In the genomic region with DNA sequence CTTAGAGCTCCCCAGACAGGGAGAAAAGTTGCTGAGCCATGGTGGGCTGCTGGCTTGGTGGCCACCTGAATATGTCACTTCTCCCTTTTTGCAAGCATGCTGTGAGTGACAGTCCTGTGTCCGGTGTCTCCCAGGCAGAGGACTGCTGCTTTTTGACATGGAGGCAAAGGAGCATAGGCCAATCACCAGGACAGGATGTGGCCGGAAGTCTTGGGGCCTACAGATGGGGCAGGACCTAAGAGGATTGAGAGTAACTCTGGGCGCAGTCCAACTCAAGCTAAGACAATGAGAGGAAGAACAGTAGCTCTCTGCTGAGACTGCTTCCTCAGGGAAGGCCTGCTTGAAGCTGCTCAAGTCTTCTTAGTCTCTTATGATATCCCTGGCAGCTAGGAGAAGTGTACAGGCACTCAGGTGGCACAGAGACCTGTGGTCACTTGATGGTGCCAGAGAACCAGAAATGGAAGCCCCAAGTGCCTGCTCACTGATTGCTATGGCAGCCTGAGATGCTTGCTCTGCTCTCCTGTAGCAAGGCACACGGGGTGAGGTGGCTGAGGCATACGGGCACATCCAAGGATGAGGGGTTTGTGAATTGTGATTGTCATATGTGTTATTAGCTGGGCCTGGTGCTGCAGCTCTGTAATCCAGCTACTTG, we compare ENCODE assay signal across 12 mouse cellular contexts. TPM values are rescaled to one million over a fixed set of nuclear protein-coding genes. Genes with fewer than 3 reads are reported as not detected.
DNase-seq lines count a peak whose midpoint lies in the region; ATAC-seq and TF ChIP-seq lines count a peak whose summit lies in the region.
"Had no signal": no experiment of that assay in that cellular context is flagged by ENCODE, and none has a peak within 500 bp of the region (broad histone marks: within the 10 kb centered on the region; RNA-seq: fewer than 3 reads in every experiment).

No protein-coding gene starts in this region.

- no peak for TF ChIP-seq CTCF in kidney, adult 2 months (conservative IDR thresholded peaks at IDR 0.05; ENCODE audit: insufficient read depth, insufficient read length, low read depth, low read length)

- 70% methylated on average over 5 of the region's 5 CpGs for WGBS in kidney, adult 2 months

- H3K4me3 ChIP-seq in kidney, adult 2 months (ENCODE audit: insufficient read depth, low read depth, low read length), result no peak overlapping the region
- H3K4me3 ChIP-seq: erythroblast, embryonic 14.5 days; hindbrain, embryonic 12.5 days; limb, embryonic 10.5 days; midbrain, embryonic 12.5 days had no signal

- peak; percentile 57 to 72; a peak in 3 of 4 replicates for ATAC-seq in hematopoietic stem cell, adult 5-6 weeks (replicated peaks in 1 of 2; ENCODE audit: insufficient read depth in 1 of 2, low FRiP score in 2 of 2, low TSS enrichment in 1 of 2, low read depth in 1 of 2, poor library complexity in 2 of 2, severe bottlenecking in 2 of 2)
- no peak for ATAC-seq in inflammation-experienced regulatory T-cells, adult 6 months

- no peaks in the 10 kb centered on the region; the same call in 1 of the 2 replicates for H3K36me3 ChIP-seq in kidney, adult 2 months (ENCODE audit: control insufficient read depth, insufficient read depth, low read length)
- H3K36me3 ChIP-seq: limb, embryonic 10.5 days; midbrain, embryonic 12.5 days had no signal

- no peak overlapping the region for H3K27ac ChIP-seq in kidney, adult 2 months (ENCODE audit: insufficient read depth, low read depth, low read length)
- H3K27ac ChIP-seq: hindbrain, embryonic 12.5 days; limb, embryonic 10.5 days; midbrain, embryonic 12.5 days had no signal

- no peak for TF ChIP-seq POLR2A in kidney, adult 2 months (IDR thresholded peaks at IDR 0.05; ENCODE audit: low read depth, low read length)

- no peaks in the 10 kb centered on the region for H3K4me1 ChIP-seq in kidney, adult 2 months (ENCODE audit: control insufficient read depth, insufficient read depth, low read length)
- H3K4me1 ChIP-seq: hindbrain, embryonic 12.5 days; limb, embryonic 10.5 days; midbrain, embryonic 12.5 days had no signal

- H3K27me3 ChIP-seq in kidney, adult 2 months (replicated peaks; ENCODE audit: control insufficient read depth, insufficient read depth, low read length), result no peaks in the 10 kb centered on the region
- H3K27me3 ChIP-seq: hindbrain, embryonic 12.5 days; midbrain, embryonic 12.5 days had no signal

- DNase-seq in kidney, adult 2 months, result peak; percentile 12
- DNase-seq in kidney, postnatal 4 days, result no peak
- DNase-seq in 416B (ENCODE audit: low read depth), result peak; percentile 80
- peak; percentile 17 for DNase-seq in c-Kit-positive CD71-negative TER-119-negative erythroid progenitor cells, embryonic 14.5 days (ENCODE audit: low read depth)
- no peak for DNase-seq in frontal cortex, postnatal 25 days (ENCODE audit: low spot score in 2 of 2)
- DNase-seq: retina, postnatal 1 day had no signal

RNA-seq across cellular contexts. Expression of gene Tmod1, which starts 30.5 kb away (rescaled TPM):
- 0.80 and 2.3 TPM in 2 replicates for polyA plus RNA-seq in kidney, adult 2 months (2012; rRNA removed)
- 0.10 and 0.19 TPM in 2 replicates for total RNA-seq in hematopoietic stem cell, adult 5-6 weeks (2017)
- 1 to 10 TPM in 2 of 3 experiments, not detected in 1; 4.1 to 5.1 TPM for polyA plus RNA-seq in inflammation-experienced regulatory T-cells, adult 6 months (2017; shearing (Covaris generic))

RNA-seq across cellular contexts. Expression of gene Tdrd7, which starts 43.1 kb away (rescaled TPM):
- 13.2 and 19.1 TPM in 2 replicates for polyA plus RNA-seq in kidney, adult 2 months (2012; rRNA removed)
- 14.4 and 15.2 TPM in 2 replicates for total RNA-seq in hematopoietic stem cell, adult 5-6 weeks (2017)
- polyA plus RNA-seq in inflammation-experienced regulatory T-cells, adult 6 months (2017; shearing (Covaris generic)), result 1 to 10 TPM; 2.8 to 7.7 (median 6.0) TPM
- polyA plus RNA-seq: erythroblast, embryonic 14.5 days had no signal

Comparison
In these comparisons a context has a peak if more than half of its experiments do, and no peak if none do; other contexts are left out.
1. DNase-seq: peak in kidney, adult 2 months (single experiment), 416B (single experiment) and c-Kit-positive CD71-negative TER-119-negative erythroid progenitor cells, embryonic 14.5 days (single experiment); none in kidney, postnatal 4 days (0 of 2) and frontal cortex, postnatal 25 days (0 of 2).